Mouse (Mus musculus) intestine, postnatal 0 days (tissue): ENCODE data around the gene Catsper2. TPM values are rescaled to one million over a fixed set of nuclear protein-coding genes. Genes with fewer than 3 reads are reported as not detected.
"Not testable (repeated sequence)": the region's sequence is repeated elsewhere in the genome, so short reads cannot be mapped to it uniquely, and the experiment has no call there.

Experiments used
- ATAC-seq: fragments of 200-750 bp; cut with Nextera tagmentation; 2 replicates; pipeline ENCODE4 v1.8.0; 2017; ENCODE audit warnings: mild to moderate bottlenecking, moderate TSS enrichment, moderate library complexity
- H3K27ac ChIP-seq: fragments of 300-500 bp; sonication (generic); 2 replicates; pipeline ENCODE4 v1.5.1; 2014; ENCODE audit warnings: mild to moderate bottlenecking, low read depth, low read length, moderate library complexity
- H3K27me3 ChIP-seq: fragments of 300-500 bp; sonication (generic); replicated peaks from 2 replicates; pipeline ENCODE4 v1.6.1; 2014; ENCODE audit warnings: low read length, mixed read lengths; ENCODE audit not compliant: control insufficient read depth, insufficient read depth
- H3K36me3 ChIP-seq: fragments of 300-500 bp; sonication (generic); 2 replicates; pipeline ENCODE4 v1.6.1; 2014; ENCODE audit warnings: mild to moderate bottlenecking, moderate library complexity; ENCODE audit not compliant: control insufficient read depth, insufficient read depth
- H3K4me1 ChIP-seq: fragments of 300-500 bp; sonication (generic); replicated peaks from 2 replicates; pipeline ENCODE4 v1.6.1; 2014; ENCODE audit warnings: antibody characterized with exemption, low read length, mixed read lengths; ENCODE audit not compliant: control insufficient read depth, insufficient read depth
- H3K4me2 ChIP-seq: fragments of 300-500 bp; sonication (generic); replicated peaks from 2 replicates; pipeline ENCODE4 v1.6.1; 2014; ENCODE audit warnings: low read depth, mild to moderate bottlenecking, moderate library complexity
- H3K4me3 ChIP-seq: fragments of 300-500 bp; sonication (generic); 2 replicates; pipeline ENCODE4 v1.5.1; 2014; ENCODE audit warnings: low read depth, low read length
- H3K9ac ChIP-seq: fragments of 300-500 bp; sonication (generic); 2 replicates; pipeline ENCODE4 v1.6.1; 2014; ENCODE audit warnings: mild to moderate bottlenecking, low read depth, low read length
- H3K9me3 ChIP-seq: fragments of 300-500 bp; sonication (generic); 2 replicates; pipeline ENCODE4 v1.6.1; 2016; ENCODE audit warnings: mixed run types; ENCODE audit not compliant: control insufficient read depth
- CTCF ChIP-seq: sonication (generic); IDR thresholded peaks from 2 replicates; pipeline ENCODE4 v1.5.1; 2016; ENCODE audit warnings: low read depth, mild to moderate bottlenecking, control low read depth, antibody characterized with exemption, moderate library complexity
- WGBS: fragments of 180-500 bp; shearing (Covaris S2); extraction: QIAGEN DNeasy Blood & Tissue Kit; methylation state at CpG from one replicate; pipeline ENCODE4 v1.1.7; 2014; 5-methylcytosine and 5-hydroxymethylcytosine counted together
- polyA plus RNA-seq: library from polyadenylated mRNA; unstranded; fragments of >200 nt; fragmentation: Nextera tagmentation; extraction: Ambion mirVana; gene quantifications from 2 replicates; pipeline ENCODE4 v1.2.1, GENCODE M21; 2015

The Catsper2 gene
- polyA plus RNA-seq, 1 experiment from 2014 or later: 1.6 TPM

DNA sequence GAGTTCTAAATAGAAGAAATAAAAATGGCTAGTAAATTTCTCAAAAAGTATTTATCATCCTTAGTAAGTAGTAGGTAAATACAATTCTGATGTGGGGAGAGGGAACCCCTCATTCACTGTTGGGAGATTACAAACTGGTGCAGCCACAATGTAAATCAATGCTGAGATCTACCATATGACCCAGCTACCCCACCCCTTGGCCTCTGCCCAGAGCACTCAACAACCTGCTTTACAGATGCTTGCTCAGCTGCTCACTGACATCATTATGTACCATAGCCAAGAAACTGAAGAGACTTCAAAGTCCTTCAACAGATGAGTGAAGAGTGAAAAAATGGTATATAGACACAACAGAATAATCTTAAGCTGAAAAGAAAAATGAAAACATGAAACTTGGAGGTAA is 10.3 kb downstream of the Catsper2 start:
- H3K4me2 ChIP-seq: no peak overlapping the region
- TF ChIP-seq CTCF: no peak
- no peak overlapping the region for H3K27ac ChIP-seq
- ATAC-seq: no peak
- H3K4me1 ChIP-seq: no peaks in the 10 kb centered on the region
- no peaks in the 10 kb centered on the region for H3K27me3 ChIP-seq
- no peak overlapping the region for H3K4me3 ChIP-seq
- H3K36me3 ChIP-seq: no peaks in the 10 kb centered on the region
- H3K9me3 ChIP-seq: no peaks in the 10 kb centered on the region
- no peak overlapping the region for H3K9ac ChIP-seq

- TF ChIP-seq CTCF: peak; percentile 90
- Histone ChIP-seq H3K27ac (no peak overlapping the region), H3K4me1 (no peaks in the 10 kb centered on the region), H3K9me3 (no peaks in the 10 kb centered on the region), H3K27me3 (no peaks in the 10 kb centered on the region), H3K4me3 (no peak overlapping the region), H3K36me3 (no peaks in the 10 kb centered on the region), H3K9ac (no peak overlapping the region), H3K4me2 (no peak overlapping the region)
- WGBS: 13% methylated on average over 8 of the region's 8 CpGs
- no peak for ATAC-seq
Measured at GRCm38 (mm10) chr2:121396624-121397023, 17.0 kb downstream of the Catsper2 start.

DNA sequence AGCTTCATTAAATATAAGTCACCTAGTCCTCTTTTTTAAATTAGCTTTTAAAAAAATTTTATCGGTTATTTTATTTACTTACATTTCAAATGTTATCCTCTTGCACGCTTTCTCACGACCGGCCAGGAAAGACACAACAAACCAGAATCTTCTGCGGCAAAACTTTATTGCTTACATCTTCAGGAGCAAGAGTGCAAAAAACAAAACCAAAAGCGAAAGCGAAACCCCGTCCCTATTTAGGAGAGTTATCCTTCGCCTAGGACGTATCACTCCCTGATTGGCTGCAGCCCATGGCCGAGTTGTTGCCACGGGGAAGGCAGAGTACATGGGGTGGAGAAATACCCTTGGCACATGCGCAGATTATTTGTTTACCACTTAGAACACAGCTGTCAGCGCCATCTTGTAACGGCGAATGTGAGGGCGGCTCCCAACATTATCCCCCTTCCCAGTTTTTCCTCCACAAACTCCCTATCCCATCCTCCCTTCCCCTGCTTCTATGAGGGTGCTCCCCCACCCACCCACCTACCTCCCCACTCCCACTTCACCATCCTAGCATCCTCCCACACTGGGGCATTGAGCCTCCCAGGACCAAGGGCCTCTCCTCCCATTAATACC is 26.5 kb downstream of the Catsper2 start, which contains the start of gene Strc:
Gene Strc, minus strand, starts transcription at position 208 of the 615 bp plus-strand sequence.
- H3K27me3 ChIP-seq, H3K4me1 ChIP-seq, ATAC-seq, H3K9me3 ChIP-seq, H3K9ac ChIP-seq, H3K36me3 ChIP-seq, H3K4me3 ChIP-seq, H3K4me2 ChIP-seq, H3K27ac ChIP-seq: not testable (repeated sequence)
- WGBS: 97% methylated on average over 14 of the region's 17 CpGs

- Histone ChIP-seq H3K9ac (no peak overlapping the region), H3K4me1 (no peaks in the 10 kb centered on the region), H3K4me3 (no peak overlapping the region), H3K27me3 (no peaks in the 10 kb centered on the region), H3K27ac (no peak overlapping the region), H3K4me2 (no peak overlapping the region), H3K36me3 (no peaks in the 10 kb centered on the region), H3K9me3 (no peaks in the 10 kb centered on the region)
- no peak for TF ChIP-seq CTCF
- WGBS: 46% methylated on average over 2 of the region's 2 CpGs
- no peak for ATAC-seq
Measured at GRCm38 (mm10) chr2:121374766-121375165, 38.8 kb downstream of the Catsper2 start.

DNA sequence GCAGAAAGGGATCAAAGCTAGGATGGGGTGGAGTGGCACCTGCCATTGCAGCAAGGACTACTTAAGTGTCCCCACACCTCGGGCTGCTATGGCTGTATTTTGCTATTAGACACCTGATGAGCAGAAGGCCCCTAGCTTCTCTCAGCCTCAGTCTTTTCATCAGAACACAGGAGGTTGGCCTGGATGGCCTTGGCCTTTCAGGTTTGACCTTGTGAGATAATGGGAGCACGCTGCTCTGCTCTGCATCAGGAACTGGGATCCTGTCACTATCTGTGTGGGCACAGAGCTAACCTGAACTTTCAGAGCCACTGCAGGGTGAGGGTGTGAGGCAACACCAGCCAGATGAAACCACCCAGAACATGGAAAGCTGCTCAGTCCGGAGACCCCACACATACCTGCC is 41.3 kb downstream of the Catsper2 start:
- no peak for TF ChIP-seq CTCF
- Histone ChIP-seq H3K4me1 (no peaks in the 10 kb centered on the region), H3K4me2 (no peak overlapping the region), H3K9ac (no peak overlapping the region), H3K27ac (no peak overlapping the region), H3K9me3 (no peaks in the 10 kb centered on the region), H3K4me3 (no peak overlapping the region), H3K27me3 (no peaks in the 10 kb centered on the region), H3K36me3 (no peaks in the 10 kb centered on the region)
- 71% methylated on average over 3 of the region's 3 CpGs for WGBS
- ATAC-seq: no peak

DNA sequence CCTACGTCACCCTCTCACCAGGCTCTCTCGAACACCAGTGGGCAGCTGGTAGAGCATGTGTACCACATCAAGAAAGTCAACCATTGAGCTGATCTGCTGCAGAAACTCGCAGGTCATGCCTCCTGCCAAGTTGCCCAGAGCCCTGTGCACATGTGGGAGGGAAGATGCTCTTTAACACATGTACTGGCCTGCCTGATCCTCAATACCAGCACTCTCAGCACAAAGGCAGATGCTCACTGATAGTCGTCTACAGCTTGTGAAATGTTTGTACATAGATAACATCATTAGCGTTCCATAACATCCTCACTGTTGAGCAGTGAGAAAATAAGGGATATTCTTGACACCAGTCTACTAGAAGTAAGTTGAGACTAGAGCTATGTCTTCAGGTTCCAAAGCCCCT is 42.7 kb downstream of the Catsper2 start:
- H3K9ac ChIP-seq: no peak overlapping the region
- 81% methylated on average over 5 of the region's 5 CpGs for WGBS
- H3K4me1 ChIP-seq: no peaks in the 10 kb centered on the region
- no peak overlapping the region for H3K4me3 ChIP-seq
- no peaks in the 10 kb centered on the region for H3K9me3 ChIP-seq
- TF ChIP-seq CTCF: no peak
- no peaks in the 10 kb centered on the region for H3K36me3 ChIP-seq
- H3K27me3 ChIP-seq: no peaks in the 10 kb centered on the region
- no peak for ATAC-seq
- H3K4me2 ChIP-seq: no peak overlapping the region
- no peak overlapping the region for H3K27ac ChIP-seq

DNA sequence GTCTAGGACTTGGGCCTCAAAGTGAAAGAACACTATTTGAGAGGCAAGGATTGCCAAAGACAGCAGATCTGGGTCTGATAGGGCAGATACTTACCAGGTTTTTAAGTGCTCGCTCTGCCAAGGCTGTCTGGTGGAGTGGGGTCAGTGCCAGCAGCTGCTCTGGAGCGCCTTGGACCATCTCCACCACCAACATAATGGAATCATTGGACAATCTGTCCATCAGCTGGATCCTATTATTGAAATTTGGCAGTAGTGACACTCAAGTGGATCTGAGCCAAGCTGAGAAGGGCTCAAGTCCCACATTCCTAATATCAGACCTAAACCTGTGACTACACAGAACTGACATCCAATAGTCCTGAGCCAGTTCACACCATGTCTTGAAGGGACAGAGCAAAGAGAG is 44.8 kb downstream of the Catsper2 start:
- no peak overlapping the region for H3K9ac ChIP-seq
- no peak overlapping the region for H3K4me2 ChIP-seq
- 70% methylated on average over 2 of the region's 2 CpGs for WGBS
- no peaks in the 10 kb centered on the region for H3K27me3 ChIP-seq
- H3K4me3 ChIP-seq: no peak overlapping the region
- H3K4me1 ChIP-seq: no peaks in the 10 kb centered on the region
- no peak for TF ChIP-seq CTCF
- ATAC-seq: no peak
- no peak overlapping the region for H3K27ac ChIP-seq
- H3K36me3 ChIP-seq: 0 out of 2 replicates have a peak, but pooled peaks cover 7% of the 10 kb centered on the region
- no peaks in the 10 kb centered on the region for H3K9me3 ChIP-seq
